Mouse (Mus musculus): ENCODE results near the gene Zmym2. TPM values are rescaled to one million over a fixed set of nuclear protein-coding genes. Genes with fewer than 3 reads are reported as not detected.

The Zmym2 gene
- total RNA-seq, 2 experiments from 2014 or later: 41.1 to 48.8 TPM

GRCm38 (mm10) chr14:56935481-56935880 lies 49.0 kb downstream of the Zmym2 start:
- DNase-seq: no peak

- DNase-seq: no peak
These were observed 53.5 kb downstream of the Zmym2 start for GRCm38 (mm10) chr14:56939903-56940302.

GRCm38 (mm10) chr14:56952928-56953327 lies 66.5 kb downstream of the Zmym2 start:
- no peak for DNase-seq

- no peak for DNase-seq
These were observed 67.9 kb downstream of the Zmym2 start for GRCm38 (mm10) chr14:56954393-56954792.

GRCm38 (mm10) chr14:56963969-56964734 lies 77.7 kb downstream of the Zmym2 start:
- peak; percentile 57 for DNase-seq

- no peak for DNase-seq
These were observed 83.2 kb downstream of the Zmym2 start for GRCm38 (mm10) chr14:56969653-56970052.

GRCm38 (mm10) chr14:56970160-56970559 lies 83.7 kb downstream of the Zmym2 start:
- DNase-seq: no peak

GRCm38 (mm10) chr14:56978045-56978655 lies 91.7 kb downstream of the Zmym2 start:
- DNase-seq: no peak

- DNase-seq: no peak
These were observed 102.2 kb downstream of the Zmym2 start for GRCm38 (mm10) chr14:56988621-56989020.

Other genes starting within 250 kb of the Zmym2 start
- 10 to 100 TPM; 24.2 to 31.3 TPM for gene Mphosph8, start 218.4 kb upstream of the Zmym2 start, total RNA-seq (2021)
- gene Pspc1, start 108.3 kb upstream of the Zmym2 start, total RNA-seq (2021): 10 to 100 TPM; 34.3 to 41.7 TPM
- 10 to 100 TPM; 22.5 to 24.7 TPM for gene Zmym5, start 74.9 kb upstream of the Zmym2 start, total RNA-seq (2021)
- gene Gja3, start 171.4 kb downstream of the Zmym2 start, total RNA-seq (2021): 10 to 100 TPM; 33.4 to 39.4 TPM
- under 1 TPM in 1 of 2 experiments, not detected in 1; 0.14 TPM for gene Gjb2, start 218.0 kb downstream of the Zmym2 start, total RNA-seq (2021)
- not detected for gene Gm4491, start 229.2 kb downstream of the Zmym2 start, total RNA-seq (2021)
- gene Gjb6, start 247.0 kb downstream of the Zmym2 start, total RNA-seq (2021): not detected

Data from heart, postnatal 4 days (tissue).